Mouse (Mus musculus): ENCODE data around the gene Hist1h2ak.
"Not testable (repeated sequence)": the region's sequence is repeated elsewhere in the genome, so short reads cannot be mapped to it uniquely, and the experiment has no call there.

The Hist1h2ak gene

DNA sequence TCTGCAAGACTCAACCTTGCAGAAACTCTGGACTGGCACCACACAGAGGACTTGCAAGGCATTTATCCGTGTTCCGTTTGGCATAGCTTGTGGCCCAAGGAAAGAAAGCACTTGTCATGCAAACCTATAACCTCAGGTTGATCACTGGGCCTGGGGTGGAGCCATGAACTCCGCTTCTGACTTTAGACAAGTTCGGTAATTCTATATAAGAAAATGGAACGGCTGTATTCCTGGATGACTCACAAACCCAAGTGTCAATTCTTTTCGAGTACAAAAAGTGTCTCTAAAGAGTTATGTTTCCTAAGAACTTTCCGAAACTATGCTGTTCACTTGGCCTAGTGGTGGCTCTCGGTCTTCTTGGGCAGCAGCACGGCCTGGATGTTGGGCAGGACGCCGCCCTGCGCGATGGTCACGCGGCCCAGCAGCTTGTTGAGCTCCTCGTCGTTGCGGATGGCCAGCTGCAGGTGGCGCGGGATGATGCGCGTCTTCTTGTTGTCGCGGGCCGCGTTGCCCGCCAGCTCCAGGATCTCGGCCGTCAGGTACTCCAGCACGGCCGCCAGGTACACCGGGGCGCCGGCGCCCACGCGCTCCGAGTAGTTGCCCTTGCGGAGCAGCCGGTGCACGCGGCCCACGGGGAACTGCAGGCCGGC, 32.4 kb downstream of the Hist1h2ak start:
- not testable (repeated sequence) for DNase-seq (ENCODE audit: low spot score in 2 of 2)

DNA sequence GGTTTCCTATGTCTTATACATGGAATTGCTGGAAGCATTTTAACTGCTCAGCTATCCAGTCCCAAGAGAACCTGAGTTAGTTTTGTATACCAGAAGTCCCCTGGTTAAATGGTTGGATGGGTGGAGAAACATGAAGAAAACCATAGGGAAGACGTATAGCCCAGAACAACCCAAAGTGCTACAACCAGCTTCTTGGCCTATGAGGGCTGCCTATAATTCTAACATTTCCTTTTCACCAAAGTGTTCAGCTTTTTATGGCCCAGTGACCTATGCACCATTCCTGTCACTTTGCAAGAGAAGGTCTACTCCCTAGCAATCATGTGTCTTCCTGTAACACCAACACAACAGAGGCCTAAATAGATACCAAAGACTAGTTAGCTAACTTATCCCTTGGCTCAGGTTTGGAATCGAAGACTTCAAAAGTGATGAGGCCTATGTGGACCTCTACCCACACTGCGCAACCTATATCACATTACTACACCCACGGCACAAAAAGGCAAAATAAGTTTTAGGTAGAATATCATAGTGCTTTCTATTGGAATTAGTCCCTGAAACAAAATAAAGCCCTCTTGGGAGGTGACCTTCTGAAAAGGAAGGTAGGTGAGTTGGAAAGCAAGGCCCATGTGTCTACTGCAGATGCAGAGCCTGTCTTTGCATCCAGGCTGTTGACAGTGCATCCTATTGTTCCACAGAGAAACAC, 35.1 kb downstream of the Hist1h2ak start:
- DNase-seq (ENCODE audit: low spot score in 2 of 2), result no peak

DNA sequence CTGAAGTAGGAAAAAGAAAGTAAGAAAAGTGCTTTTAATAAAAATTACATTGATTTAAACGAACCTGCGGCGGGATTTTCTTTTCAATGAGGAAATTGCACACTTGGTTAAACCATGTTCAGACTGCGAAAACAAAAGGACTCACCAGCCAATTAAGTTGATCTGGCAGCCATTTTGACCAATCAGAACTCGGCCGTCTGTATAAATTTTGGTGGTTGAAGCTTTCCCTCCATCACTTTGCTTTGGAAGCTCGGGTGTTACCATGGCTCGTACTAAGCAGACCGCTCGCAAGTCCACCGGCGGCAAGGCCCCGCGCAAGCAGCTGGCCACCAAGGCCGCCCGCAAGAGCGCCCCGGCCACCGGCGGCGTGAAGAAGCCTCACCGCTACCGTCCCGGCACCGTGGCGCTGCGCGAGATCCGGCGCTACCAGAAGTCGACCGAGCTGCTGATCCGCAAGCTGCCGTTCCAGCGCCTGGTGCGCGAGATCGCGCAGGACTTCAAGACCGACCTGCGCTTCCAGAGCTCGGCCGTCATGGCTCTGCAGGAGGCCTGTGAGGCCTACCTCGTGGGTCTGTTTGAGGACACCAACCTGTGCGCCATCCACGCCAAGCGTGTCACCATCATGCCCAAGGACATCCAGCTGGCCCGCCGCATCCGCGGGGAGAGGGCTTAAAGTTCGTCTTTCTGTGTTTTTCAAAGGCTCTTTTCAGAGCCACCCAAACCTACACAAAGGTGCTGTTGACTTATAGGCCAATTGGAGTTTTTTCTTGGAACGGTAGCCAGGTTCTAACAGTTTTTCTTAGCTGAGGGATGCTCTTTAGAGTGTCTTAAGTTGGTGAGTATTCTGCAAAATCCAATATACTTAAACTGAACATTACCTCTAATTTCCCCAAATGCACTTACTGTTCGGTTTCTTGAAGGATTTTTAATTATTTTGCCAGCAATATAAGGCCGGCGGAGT, 36.0 kb downstream of the Hist1h2ak start, which contains the start of gene Hist1h3h:
Gene Hist1h3h, plus strand, starts transcription at position 263 of the 961 bp plus-strand sequence.
- peak; percentile 92 to 95 for DNase-seq (ENCODE audit: low spot score in 2 of 2)

DNA sequence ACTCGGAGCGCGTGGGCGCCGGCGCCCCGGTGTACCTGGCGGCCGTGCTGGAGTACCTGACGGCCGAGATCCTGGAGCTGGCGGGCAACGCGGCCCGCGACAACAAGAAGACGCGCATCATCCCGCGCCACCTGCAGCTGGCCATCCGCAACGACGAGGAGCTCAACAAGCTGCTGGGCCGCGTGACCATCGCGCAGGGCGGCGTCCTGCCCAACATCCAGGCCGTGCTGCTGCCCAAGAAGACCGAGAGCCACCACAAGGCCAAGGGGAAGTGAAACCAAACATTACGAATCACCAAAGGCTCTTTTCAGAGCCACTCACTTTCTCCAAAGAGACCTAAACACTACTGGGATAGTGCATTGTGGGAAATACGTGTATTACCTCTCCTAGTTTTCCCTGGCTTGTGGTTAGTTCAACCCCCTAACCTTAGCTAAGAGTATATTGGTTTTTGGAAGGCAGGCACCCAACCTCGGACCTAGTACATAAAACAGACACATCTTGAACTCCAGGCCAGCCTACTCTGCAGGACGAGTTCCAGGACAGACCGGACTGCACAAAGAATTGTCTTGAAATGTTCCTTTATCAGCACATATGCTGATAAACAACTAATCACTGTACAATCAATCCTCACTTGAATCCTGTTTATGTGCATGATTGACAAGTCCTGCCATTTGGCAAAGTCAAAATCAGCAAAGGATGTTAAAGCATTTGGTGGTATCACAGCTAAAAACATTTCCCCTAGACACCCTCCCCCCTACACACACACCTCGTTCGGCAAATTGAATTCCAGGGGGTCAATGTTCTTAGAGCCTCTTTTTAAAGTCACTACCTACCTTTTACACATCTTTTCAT, 36.9 kb downstream of the Hist1h2ak start:
- not testable (repeated sequence) for DNase-seq (ENCODE audit: low spot score in 2 of 2)

DNA sequence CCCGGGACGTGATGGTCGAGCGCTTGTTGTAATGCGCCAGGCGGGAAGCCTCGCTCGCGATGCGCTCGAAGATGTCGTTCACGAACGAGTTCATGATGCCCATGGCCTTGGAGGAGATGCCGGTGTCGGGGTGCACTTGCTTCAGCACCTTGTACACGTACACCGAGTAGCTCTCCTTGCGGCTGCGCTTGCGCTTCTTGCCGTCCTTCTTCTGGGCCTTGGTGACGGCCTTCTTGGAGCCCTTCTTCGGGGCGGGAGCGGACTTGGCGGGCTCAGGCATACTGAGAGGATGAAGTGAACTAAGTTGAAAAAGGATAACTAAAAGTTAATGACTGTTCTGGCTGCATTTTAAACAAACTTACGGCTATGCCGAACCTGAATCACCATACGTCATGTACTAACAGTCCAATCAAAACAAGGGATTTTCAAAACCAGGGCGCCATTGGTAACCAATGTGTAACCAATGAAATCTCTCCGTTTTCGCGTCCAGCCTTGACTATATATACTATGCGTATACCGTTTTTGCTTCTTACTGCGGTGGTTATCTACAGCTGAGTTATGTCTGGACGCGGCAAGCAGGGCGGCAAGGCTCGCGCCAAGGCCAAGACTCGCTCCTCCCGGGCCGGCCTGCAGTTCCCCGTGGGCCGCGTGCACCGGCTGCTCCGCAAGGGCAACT, 37.6 kb downstream of the Hist1h2ak start, which contains the start of the genes Hist1h2bl and Hist1h2ai:
Gene Hist1h2bl, minus strand, starts transcription at position 280 of the 676 bp plus-strand sequence.
Gene Hist1h2ai, plus strand, starts transcription at position 559 of the 676 bp plus-strand sequence.
- peak; percentile 90 to 95 for DNase-seq (ENCODE audit: low spot score in 2 of 2)

DNA sequence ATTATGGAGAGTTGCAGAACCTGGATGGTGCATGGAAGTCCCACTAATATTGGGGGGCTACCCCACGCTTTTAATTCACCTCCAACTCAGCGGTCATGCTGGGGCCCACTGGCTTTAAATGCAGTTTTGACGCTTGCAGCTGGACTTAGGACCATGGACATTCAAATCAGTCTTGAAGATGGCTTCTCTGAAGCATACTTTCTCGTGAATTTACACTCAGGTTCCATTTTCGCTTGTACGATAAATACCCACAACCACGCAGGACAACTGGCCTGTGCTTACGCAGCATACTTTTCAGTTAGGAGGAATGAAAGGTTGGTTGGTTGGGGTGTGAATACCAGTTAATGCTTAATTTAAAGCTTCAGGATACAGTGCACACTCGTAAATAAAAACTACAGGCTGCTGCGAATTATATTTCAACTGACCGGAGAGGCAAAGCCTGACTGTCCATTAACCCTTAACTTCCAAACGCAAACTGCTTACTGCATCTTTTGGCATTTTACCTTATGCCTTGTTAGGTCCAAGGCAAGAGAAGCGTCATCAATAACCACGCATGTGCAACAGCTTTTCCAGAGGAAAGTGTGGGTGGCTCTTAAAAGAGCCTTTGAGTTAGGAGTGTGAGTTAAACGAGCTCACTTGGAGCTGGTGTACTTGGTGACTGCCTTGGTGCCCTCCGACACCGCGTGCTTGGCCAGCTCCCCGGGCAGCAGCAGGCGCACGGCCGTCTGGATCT, 38.3 kb downstream of the Hist1h2ak start:
- DNase-seq (ENCODE audit: low spot score in 2 of 2), result peak; percentile 28 to 40

DNA sequence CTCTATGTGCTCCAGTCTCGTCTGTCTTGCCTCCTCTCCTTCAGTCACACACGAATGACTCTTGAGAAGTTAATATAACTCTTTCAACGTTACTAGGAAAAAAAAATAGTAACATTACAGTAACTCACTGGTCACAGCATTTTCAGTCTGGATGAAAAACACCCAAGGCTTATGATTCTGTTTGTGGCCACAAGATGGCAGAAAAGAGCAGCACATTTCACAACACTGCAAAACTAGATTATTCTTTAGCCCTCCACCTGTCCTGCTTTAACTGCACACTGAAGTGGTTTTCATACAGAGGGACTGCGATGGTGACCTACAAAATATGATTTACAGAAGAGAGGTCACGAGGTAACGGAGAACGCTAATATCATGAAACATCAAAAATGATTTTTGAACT, 38.9 kb downstream of the Hist1h2ak start:
- DNase-seq (ENCODE audit: low spot score in 2 of 2), result peak; percentile 75 to 76

DNA sequence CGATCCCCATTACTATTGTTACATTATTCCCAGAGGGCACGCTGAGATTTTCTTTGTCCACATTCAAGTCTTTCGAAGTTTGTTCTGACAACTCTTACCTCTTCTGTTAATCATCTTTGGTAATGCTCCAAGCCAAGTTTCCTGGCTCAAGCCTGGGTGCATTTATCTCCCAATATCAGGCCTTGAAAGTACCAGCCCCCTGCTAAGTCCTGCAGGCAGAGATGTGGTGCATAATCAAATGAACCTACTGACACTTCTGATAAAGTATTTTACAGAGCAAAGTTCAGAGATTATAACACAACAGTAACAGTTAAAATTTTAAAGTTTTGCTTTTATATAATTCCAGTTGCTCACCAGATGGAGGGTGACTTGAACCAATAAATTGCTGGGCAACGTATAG, 41.9 kb downstream of the Hist1h2ak start:
- no peak for DNase-seq (ENCODE audit: low spot score in 2 of 2)

DNA sequence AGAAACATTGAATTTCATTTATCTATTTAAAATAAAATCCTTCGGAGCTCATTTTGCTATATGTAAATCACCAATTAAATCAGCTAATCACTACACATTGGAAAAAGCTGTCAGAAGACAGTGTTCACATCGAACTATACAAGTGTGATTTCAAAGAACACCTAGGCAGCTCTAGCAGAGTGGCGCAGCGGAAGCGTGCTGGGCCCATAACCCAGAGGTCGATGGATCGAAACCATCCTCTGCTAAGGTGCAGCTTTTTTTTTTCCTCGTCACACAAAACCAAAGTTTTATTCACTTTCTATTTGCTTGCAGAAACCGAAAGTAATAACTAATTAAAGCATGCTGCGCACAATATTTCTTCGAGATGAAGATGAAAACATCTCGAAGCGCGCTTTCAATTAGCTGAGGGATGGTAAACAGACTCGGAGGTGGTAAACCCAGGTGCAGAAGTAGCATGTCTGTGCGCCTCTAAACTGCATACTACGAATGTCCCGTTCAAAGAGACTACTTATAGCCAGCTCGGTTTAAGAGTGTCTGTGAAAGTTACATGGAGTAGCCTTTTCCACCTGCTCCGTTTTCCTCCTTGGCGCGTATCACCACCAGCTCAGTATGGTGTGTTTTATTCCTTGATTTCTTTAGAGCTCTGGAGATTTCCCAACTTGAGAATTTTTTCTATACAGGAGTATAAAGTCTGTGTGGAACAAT, 42.7 kb downstream of the Hist1h2ak start:
- peak; percentile 78 to 81 for DNase-seq (ENCODE audit: low spot score in 2 of 2)

DNA sequence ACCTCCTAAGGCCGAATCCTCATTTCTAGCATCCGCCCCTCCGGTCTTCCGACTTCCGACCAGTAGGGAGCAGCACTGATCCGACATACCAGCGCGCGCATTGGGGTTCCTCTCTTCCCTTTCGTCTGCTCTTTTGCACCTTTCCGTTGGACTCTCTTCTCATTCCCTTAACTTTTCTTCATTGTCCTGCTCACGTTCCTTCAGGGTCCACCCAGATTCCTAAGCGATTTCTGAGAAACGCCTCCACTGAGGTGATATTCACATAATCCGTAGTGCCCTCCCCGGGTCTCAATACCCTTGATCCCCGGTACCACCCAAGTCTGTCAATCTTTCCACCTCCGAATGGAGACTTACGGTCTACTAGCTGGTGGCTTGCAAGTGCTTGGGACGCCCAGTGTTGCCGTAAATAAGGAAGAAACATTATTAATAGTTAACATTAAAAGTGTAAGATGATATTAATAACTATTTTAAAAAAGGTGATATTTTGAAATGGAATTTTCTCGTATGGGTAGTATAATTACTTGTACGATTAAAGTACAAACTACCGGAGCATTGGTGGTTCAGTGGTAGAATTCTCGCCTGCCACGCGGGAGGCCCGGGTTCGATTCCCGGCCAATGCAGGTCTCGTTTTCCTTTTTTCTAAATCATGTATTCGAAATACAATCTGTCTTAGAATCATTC, 43.5 kb downstream of the Hist1h2ak start:
- DNase-seq (ENCODE audit: low spot score in 2 of 2), result peak; percentile 90 to 94

DNA sequence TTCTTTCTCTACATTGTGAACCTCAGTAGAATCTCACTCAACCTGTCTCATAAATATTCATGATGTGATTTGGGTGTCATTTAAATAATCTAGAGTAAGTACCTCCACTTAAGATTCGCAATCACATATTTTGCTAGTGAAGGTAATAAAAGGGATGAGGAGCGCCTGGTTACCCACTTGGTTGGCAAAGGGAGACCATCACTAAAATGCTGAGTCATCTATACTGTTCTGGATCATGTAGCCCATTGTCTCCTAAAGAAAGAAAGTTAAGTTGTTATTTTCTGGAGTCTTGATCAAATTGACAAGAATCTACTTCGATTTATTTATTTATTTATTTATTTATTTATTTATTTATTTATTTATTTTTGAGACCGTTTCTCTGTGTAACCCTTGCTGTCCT, 47.0 kb downstream of the Hist1h2ak start:
- no peak for DNase-seq (ENCODE audit: low spot score in 2 of 2)

Measured in right cerebral cortex, postnatal 10 days (tissue).